13 mouse cellular contexts compared by ENCODE assay signal in the genomic region with DNA sequence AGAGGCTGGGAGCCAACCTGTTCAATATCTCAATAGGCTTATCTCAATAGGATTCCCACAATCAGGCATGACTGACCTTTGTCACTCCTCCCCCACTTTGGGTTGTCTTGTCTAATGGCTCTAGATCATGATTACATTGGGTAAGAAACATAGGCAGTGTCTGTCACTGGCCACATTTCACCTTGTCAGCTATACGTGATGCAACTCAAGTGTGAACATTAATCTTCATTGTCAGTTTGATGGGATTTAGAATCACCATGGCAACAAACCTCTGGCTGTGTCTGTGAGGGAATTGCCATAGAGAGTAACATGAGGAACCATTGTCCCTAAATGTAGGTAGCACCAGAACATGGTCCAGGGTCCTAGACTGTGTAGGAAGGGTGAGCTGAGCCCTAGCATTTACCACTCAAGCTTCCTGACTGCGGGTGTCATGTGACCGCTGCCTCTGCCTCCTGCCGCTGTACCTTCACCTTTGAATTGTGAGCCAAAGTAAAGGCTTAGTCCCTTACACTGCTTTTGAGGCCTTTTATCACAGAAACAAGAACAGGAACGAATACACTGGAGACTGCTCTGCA. TPM values are rescaled to one million over a fixed set of nuclear protein-coding genes. Genes with fewer than 3 reads are reported as not detected.
DNase-seq lines count a peak whose midpoint lies in the region; ATAC-seq lines count a peak whose summit lies in the region.
"Had no signal": no experiment of that assay in that cellular context is flagged by ENCODE, and none has a peak within 500 bp of the region (broad histone marks: within the 10 kb centered on the region; RNA-seq: fewer than 3 reads in every experiment).

No protein-coding gene starts in this region.

- no peak overlapping the region for H3K4me3 ChIP-seq in kidney, embryonic 14.5 days (ENCODE audit: low read length)
- no peak overlapping the region for H3K4me3 ChIP-seq in forebrain, embryonic 12.5 days (replicated peaks)
- H3K4me3 ChIP-seq in hindbrain, embryonic 15.5 days = no peak overlapping the region
- H3K4me3 ChIP-seq in neural tube, embryonic 13.5 days = no peak overlapping the region
- H3K4me3 ChIP-seq: heart, adult 2 months had no signal

- H3K9ac ChIP-seq in kidney, embryonic 14.5 days (ENCODE audit: low read depth, low read length) = no peak overlapping the region
- H3K9ac ChIP-seq in forebrain, embryonic 12.5 days = no peak overlapping the region
- no peak overlapping the region for H3K9ac ChIP-seq in hindbrain, embryonic 15.5 days
- H3K9ac ChIP-seq in neural tube, embryonic 13.5 days = no peak overlapping the region
- H3K9ac ChIP-seq: liver, embryonic 14.5 days had no signal

- H3K27ac ChIP-seq in kidney, embryonic 14.5 days (ENCODE audit: low read depth, low read length) = no peak overlapping the region
- no peak overlapping the region for H3K27ac ChIP-seq in forebrain, embryonic 12.5 days
- 0 out of 2 replicates have a peak overlapping the region, but pooled peaks have one; percentile 31 for H3K27ac ChIP-seq in hindbrain, embryonic 15.5 days (replicated peaks)
- H3K27ac ChIP-seq in neural tube, embryonic 13.5 days (replicated peaks) = peak overlapping the region; percentile 56
- H3K27ac ChIP-seq: heart, adult 2 months; liver, embryonic 14.5 days had no signal

- no peaks in the 10 kb centered on the region for H3K4me1 ChIP-seq in kidney, embryonic 14.5 days (ENCODE audit: control insufficient read depth, insufficient read depth, low read length)
- H3K4me1 ChIP-seq in forebrain, embryonic 12.5 days = peaks cover 14% of the 10 kb centered on the region
- peaks cover 8% of the 10 kb centered on the region for H3K4me1 ChIP-seq in hindbrain, embryonic 15.5 days (replicated peaks)
- peaks cover 8% of the 10 kb centered on the region for H3K4me1 ChIP-seq in neural tube, embryonic 13.5 days (replicated peaks)

- DNase-seq in kidney, adult 18-20 months = no peak
- no peak for DNase-seq in left cerebral cortex, adult 11 months (ENCODE audit: low spot score)
- no peak for DNase-seq in urinary bladder, postnatal 25 days (ENCODE audit: low spot score)
- DNase-seq: adrenal gland, adult 2 months; heart, adult 2 months; layer of hippocampus, postnatal 36 days; thymus, adult 18-20 months had no signal

- no peak overlapping the region for H3K4me2 ChIP-seq in kidney, embryonic 14.5 days (replicated peaks; ENCODE audit: low read depth, low read length)
- H3K4me2 ChIP-seq in forebrain, embryonic 12.5 days = no peak overlapping the region
- no peak overlapping the region for H3K4me2 ChIP-seq in hindbrain, embryonic 15.5 days
- H3K4me2 ChIP-seq in neural tube, embryonic 13.5 days = no peak overlapping the region

- no peaks in the 10 kb centered on the region for H3K9me3 ChIP-seq in kidney, embryonic 14.5 days (ENCODE audit: control insufficient read depth, low read length)
- H3K9me3 ChIP-seq in forebrain, embryonic 12.5 days = no peaks in the 10 kb centered on the region
- H3K9me3 ChIP-seq in hindbrain, embryonic 15.5 days = no peaks in the 10 kb centered on the region
- H3K9me3 ChIP-seq in neural tube, embryonic 13.5 days = no peaks in the 10 kb centered on the region

- WGBS in kidney, embryonic 14.5 days = 58% methylated on average over 5 of the region's 5 CpGs
- WGBS in forebrain, embryonic 12.5 days = 58% methylated on average over 5 of the region's 5 CpGs
- 66% methylated on average over 5 of the region's 5 CpGs for WGBS in hindbrain, embryonic 15.5 days
- WGBS in neural tube, embryonic 13.5 days = 61% methylated on average over 5 of the region's 5 CpGs

- no peaks in the 10 kb centered on the region for H3K36me3 ChIP-seq in kidney, embryonic 14.5 days (ENCODE audit: control insufficient read depth, insufficient read depth, low read length)
- peaks cover 5% of the 10 kb centered on the region; the same call in 1 of the 2 replicates for H3K36me3 ChIP-seq in forebrain, embryonic 12.5 days (replicated peaks)
- H3K36me3 ChIP-seq in hindbrain, embryonic 15.5 days = no peaks in the 10 kb centered on the region
- no peaks in the 10 kb centered on the region for H3K36me3 ChIP-seq in neural tube, embryonic 13.5 days

- H3K27me3 ChIP-seq in kidney, embryonic 14.5 days (ENCODE audit: control insufficient read depth, insufficient read depth, low read length) = no peaks in the 10 kb centered on the region
- no peaks in the 10 kb centered on the region for H3K27me3 ChIP-seq in forebrain, embryonic 12.5 days
- no peaks in the 10 kb centered on the region for H3K27me3 ChIP-seq in hindbrain, embryonic 15.5 days
- no peaks in the 10 kb centered on the region for H3K27me3 ChIP-seq in neural tube, embryonic 13.5 days

- ATAC-seq in kidney, embryonic 14.5 days (ENCODE audit: low FRiP score, low TSS enrichment) = peak; percentile 52; the same call in 1 of the 2 replicates
- ATAC-seq in forebrain, embryonic 12.5 days (ENCODE audit: low FRiP score) = peak; percentile 67; the same call in 1 of the 2 replicates
- peak; percentile 69; the same call in 1 of the 2 replicates for ATAC-seq in hindbrain, embryonic 15.5 days (ENCODE audit: low FRiP score, low read depth)
- ATAC-seq in neural tube, embryonic 13.5 days (ENCODE audit: low read depth) = peak; percentile 75
- ATAC-seq: Patski had no signal

RNA-seq across cellular contexts. Expression of a gene that starts 5.1 kb away (rescaled TPM):
- 14.9 and 21.2 TPM in 2 replicates for polyA plus RNA-seq in kidney, embryonic 14.5 days (2014; fragmentation: Nextera tagmentation; extraction: Ambion mirVana)
- polyA plus RNA-seq in forebrain, embryonic 12.5 days (2016; fragmentation: Nextera tagmentation; extraction: Ambion mirVana) = 78.6 and 83.5 TPM in 2 replicates
- 68.1 and 76.2 TPM in 2 replicates for polyA plus RNA-seq in hindbrain, embryonic 15.5 days (2015; fragmentation: Nextera tagmentation; extraction: Ambion mirVana)
- 58.5 and 62.3 TPM in 2 replicates for polyA plus RNA-seq in neural tube, embryonic 13.5 days (2015; fragmentation: Nextera tagmentation; extraction: Ambion mirVana)

Comparison
In these comparisons a context has a peak if more than half of its experiments do, and no peak if none do; other contexts are left out.
1. H3K27ac ChIP-seq: peak in hindbrain, embryonic 15.5 days (single experiment) and neural tube, embryonic 13.5 days (single experiment); none in kidney, embryonic 14.5 days (single experiment) and forebrain, embryonic 12.5 days (single experiment).
2. Peak in every context shown above with its lines, with median percentiles within 50 percentile points of each other: ATAC-seq.